Mouse (Mus musculus): ENCODE measurements around the gene A730009L09Rik. TPM values are rescaled to one million over a fixed set of nuclear protein-coding genes. Genes with fewer than 3 reads are reported as not detected.

The A730009L09Rik gene
- not detected in 2 replicates for polyA plus RNA-seq (2012)

DNA sequence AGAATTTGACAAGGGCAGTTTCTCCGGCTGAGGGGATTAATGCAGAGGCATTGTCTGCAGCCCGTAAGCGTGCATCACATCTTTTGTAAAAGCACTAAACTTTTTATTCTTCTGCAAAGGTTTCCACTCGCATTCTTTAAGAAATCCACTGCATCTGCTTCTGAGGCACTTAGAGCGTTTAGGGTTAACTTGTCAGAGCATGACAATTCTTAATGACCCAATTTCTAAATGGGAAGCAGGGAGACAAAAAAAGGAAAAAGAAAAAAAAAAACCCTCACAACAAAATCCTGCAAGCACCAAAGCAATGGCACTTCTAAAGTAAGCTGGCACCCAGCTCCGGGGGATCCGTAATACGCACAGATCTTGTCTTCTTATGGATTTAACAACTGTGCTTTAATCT is at the start of gene A730009L09Rik:
TSS of gene A730009L09Rik (plus strand) at position 301 of the 400 bp plus-strand sequence.
- Histone ChIP-seq H3K27me3 (ENCODE audit: control insufficient read depth) (no peaks in the 10 kb centered on the region), H3K4me1 (ENCODE audit: control insufficient read depth) (no peaks in the 10 kb centered on the region), H3K4me3 (replicated peaks) (no peak within 1 kb of the TSS), H3K36me3 (ENCODE audit: control insufficient read depth) (no peaks in the 10 kb centered on the region), H3K9me3 (ENCODE audit: control insufficient read depth, low read length) (peaks cover 19% of the 10 kb centered on the region)
- TF ChIP-seq GATA1 (IDR thresholded peaks at IDR 0.05; ENCODE audit: low read length) (no peak), TAL1 (IDR thresholded peaks at IDR 0.05; ENCODE audit: low read length) (no peak)

DNA sequence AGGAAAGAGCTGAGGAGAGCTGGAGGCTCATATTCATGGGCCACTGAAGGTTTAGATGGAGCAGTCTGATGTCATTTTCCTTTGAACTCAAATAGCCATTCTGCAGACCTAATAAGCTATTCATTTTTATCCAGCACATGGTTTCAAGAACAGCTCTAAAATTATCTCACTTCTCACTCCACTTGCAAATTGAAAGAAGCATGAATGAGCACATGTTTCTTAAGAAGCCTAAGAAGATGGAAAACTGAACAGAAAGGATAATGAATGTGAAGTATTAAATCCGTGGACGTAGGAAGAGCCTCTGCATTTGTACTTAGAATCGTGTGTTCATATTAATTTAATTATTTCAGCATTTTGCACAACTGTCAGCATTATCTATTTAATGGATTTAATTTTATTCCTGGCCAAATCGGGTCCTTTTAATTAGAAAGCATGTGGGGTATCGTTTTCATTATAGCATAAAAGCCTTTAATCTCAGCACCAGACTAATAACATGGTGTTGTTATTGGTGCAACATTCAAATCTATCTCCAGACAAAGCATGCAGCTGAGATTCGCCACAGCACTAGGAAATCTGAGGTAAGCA is 49.2 kb upstream of the A730009L09Rik start:
- no peaks in the 10 kb centered on the region for H3K36me3 ChIP-seq (ENCODE audit: control insufficient read depth)
- H3K27me3 ChIP-seq (ENCODE audit: control insufficient read depth): no peaks in the 10 kb centered on the region
- H3K4me3 ChIP-seq (replicated peaks): no peak overlapping the region
- TF ChIP-seq GATA1 (IDR thresholded peaks at IDR 0.05; ENCODE audit: low read length) (no peak), TAL1 (IDR thresholded peaks at IDR 0.05; ENCODE audit: low read length) (no peak)
- no peaks in the 10 kb centered on the region for H3K4me1 ChIP-seq (ENCODE audit: control insufficient read depth)
- H3K9me3 ChIP-seq (ENCODE audit: control insufficient read depth, low read length): no peaks in the 10 kb centered on the region; the same call in 1 of the 2 replicates

DNA sequence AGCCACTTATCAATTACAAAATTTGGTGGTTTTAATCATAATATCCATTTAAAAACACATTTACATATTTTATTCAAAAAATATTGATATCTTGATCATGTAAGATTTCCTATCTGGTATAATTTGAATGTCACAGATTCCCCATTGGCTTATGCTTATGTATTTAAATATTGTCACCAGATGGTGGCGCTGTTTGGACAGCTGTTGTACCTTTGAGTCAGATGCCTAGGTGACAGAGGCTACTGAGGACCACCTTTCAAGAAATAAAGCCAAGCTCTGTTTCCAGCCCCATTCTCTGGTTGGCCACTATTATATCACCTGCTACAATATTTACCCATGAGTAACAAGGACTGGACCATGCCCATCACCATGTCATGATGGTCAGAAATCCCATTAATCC is 46.0 kb upstream of the A730009L09Rik start:
- Histone ChIP-seq H3K27me3 (ENCODE audit: control insufficient read depth) (no peaks in the 10 kb centered on the region), H3K4me1 (ENCODE audit: control insufficient read depth) (no peaks in the 10 kb centered on the region), H3K9me3 (ENCODE audit: control insufficient read depth, low read length) (no peaks in the 10 kb centered on the region; the same call in 1 of the 2 replicates), H3K4me3 (replicated peaks) (no peak overlapping the region), H3K36me3 (ENCODE audit: control insufficient read depth) (no peaks in the 10 kb centered on the region)
- TF ChIP-seq TAL1 (IDR thresholded peaks at IDR 0.05; ENCODE audit: low read length) (no peak), GATA1 (IDR thresholded peaks at IDR 0.05; ENCODE audit: low read length) (no peak)

DNA sequence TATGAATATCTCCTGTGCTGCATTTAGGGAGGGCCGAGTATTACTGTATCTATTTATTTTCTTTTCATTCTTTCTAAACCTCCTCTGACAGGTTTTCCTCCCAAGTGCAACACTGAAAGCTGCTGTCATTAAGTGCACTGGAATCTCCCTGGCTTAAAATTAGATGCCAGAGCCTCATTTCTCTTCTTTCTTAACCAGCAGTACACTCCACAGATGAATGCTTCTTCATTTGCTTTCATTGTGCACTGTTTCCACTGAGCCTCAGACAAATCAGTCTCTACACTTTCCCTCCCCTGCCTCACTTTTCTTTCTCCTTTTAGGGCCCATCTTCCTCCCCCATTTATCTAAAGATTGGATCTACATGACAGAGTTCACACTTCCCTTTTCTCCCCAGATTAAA is 44.9 kb upstream of the A730009L09Rik start:
- H3K4me3 ChIP-seq (replicated peaks): no peak overlapping the region
- no peaks in the 10 kb centered on the region for H3K4me1 ChIP-seq (ENCODE audit: control insufficient read depth)
- no peaks in the 10 kb centered on the region for H3K27me3 ChIP-seq (ENCODE audit: control insufficient read depth)
- H3K36me3 ChIP-seq (ENCODE audit: control insufficient read depth): no peaks in the 10 kb centered on the region
- no peak for TF ChIP-seq GATA1 (IDR thresholded peaks at IDR 0.05; ENCODE audit: low read length)
- TF ChIP-seq TAL1 (IDR thresholded peaks at IDR 0.05; ENCODE audit: low read length): no peak
- H3K9me3 ChIP-seq (ENCODE audit: control insufficient read depth, low read length): no peaks in the 10 kb centered on the region; the same call in 1 of the 2 replicates

DNA sequence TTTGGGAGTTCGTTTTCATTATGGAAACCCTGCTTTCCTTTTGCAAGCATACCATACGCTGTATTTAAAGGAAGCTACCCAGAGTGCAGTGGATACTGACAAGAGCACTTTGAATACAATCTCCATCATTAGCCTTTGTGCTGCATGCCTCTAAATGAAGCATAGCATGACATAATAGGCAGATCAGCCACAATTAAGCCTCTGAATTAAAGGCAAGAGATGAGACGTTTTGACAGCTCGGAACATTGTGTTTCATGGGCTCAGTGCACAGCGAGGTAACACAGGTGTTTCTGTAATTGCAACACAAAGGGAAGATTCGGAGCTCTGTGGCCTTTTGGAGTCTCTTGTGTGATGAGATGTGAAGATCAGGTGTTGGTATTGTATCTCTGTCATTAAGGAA is 41.5 kb upstream of the A730009L09Rik start:
- H3K36me3 ChIP-seq (ENCODE audit: control insufficient read depth): no peaks in the 10 kb centered on the region
- TF ChIP-seq GATA1 (IDR thresholded peaks at IDR 0.05; ENCODE audit: low read length) (no peak), TAL1 (IDR thresholded peaks at IDR 0.05; ENCODE audit: low read length) (no peak)
- no peaks in the 10 kb centered on the region for H3K4me1 ChIP-seq (ENCODE audit: control insufficient read depth)
- H3K27me3 ChIP-seq (ENCODE audit: control insufficient read depth): no peaks in the 10 kb centered on the region
- peaks cover 3% of the 10 kb centered on the region; the same call in 1 of the 2 replicates for H3K9me3 ChIP-seq (ENCODE audit: control insufficient read depth, low read length)
- H3K4me3 ChIP-seq (replicated peaks): no peak overlapping the region

DNA sequence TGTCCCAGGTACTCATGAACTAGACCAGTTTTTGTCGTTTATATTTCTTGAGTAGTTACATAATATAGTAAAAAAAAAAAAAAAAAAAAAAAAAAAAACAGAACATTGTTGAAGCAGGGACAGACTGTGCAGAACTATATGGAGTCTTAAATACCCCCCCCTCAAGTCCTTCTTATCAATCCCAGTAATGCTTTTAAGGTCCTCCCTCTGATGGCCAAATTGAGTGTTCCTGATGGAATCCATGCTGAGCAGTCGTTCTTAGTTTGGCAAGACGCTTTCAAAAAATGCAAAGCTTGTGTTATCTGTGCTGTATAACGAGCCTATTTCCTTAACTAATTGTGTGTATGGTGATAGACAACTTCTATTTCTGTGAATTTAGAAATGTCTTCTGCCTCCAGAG is 40.2 kb upstream of the A730009L09Rik start:
- Histone ChIP-seq H3K36me3 (ENCODE audit: control insufficient read depth) (no peaks in the 10 kb centered on the region), H3K9me3 (ENCODE audit: control insufficient read depth, low read length) (peaks cover 3% of the 10 kb centered on the region; the same call in 1 of the 2 replicates), H3K27me3 (ENCODE audit: control insufficient read depth) (no peaks in the 10 kb centered on the region), H3K4me1 (ENCODE audit: control insufficient read depth) (no peaks in the 10 kb centered on the region), H3K4me3 (replicated peaks) (no peak overlapping the region)
- no peak for TF ChIP-seq GATA1 (IDR thresholded peaks at IDR 0.05; ENCODE audit: low read length)
- no peak for TF ChIP-seq TAL1 (IDR thresholded peaks at IDR 0.05; ENCODE audit: low read length)

DNA sequence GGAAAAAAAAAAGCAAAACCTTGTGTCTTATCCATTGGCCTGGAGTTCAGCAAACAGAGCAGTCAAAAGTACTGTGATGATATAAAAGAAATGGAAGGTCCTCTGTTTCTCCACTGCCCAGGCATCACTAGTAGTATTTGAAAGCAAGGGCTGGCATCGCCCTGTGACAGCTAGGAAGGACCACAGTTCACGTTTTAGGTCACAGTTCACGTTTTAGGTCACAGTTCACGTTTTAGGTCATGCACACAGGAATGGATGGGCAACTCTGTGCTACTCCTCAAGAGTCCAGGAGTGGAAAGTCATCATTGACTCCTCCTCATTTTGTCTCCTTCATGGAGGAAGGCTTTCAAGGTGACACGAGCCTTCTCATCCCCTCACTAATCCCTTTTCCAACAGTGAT is 38.0 kb upstream of the A730009L09Rik start:
- H3K36me3 ChIP-seq (ENCODE audit: control insufficient read depth): no peaks in the 10 kb centered on the region
- H3K27me3 ChIP-seq (ENCODE audit: control insufficient read depth): no peaks in the 10 kb centered on the region
- H3K9me3 ChIP-seq (ENCODE audit: control insufficient read depth, low read length): peaks cover 6% of the 10 kb centered on the region; the same call in 1 of the 2 replicates
- no peaks in the 10 kb centered on the region for H3K4me1 ChIP-seq (ENCODE audit: control insufficient read depth)
- no peak overlapping the region for H3K4me3 ChIP-seq (replicated peaks)
- no peak for TF ChIP-seq GATA1 (IDR thresholded peaks at IDR 0.05; ENCODE audit: low read length)
- no peak for TF ChIP-seq TAL1 (IDR thresholded peaks at IDR 0.05; ENCODE audit: low read length)

DNA sequence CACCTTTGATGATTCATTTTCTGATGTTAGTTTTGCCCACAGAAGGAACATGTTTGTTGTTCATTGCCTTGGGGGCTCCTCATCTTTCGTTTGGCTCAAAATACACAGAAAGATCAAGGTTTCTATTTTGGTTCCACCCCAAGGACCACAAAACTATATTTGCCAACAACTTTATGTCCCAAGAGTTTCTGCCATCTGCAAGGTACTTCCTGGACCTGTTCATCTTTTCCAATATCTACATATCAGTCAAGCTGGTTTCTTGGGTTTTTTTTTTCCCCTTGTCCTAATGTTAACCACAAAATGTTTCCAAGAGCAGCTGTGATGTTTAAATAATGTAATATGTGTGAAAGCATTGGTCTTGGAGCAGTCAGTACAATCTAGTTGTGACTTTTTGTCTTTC is 37.4 kb upstream of the A730009L09Rik start:
- Histone ChIP-seq H3K4me3 (replicated peaks) (no peak overlapping the region), H3K27me3 (ENCODE audit: control insufficient read depth) (no peaks in the 10 kb centered on the region), H3K36me3 (ENCODE audit: control insufficient read depth) (no peaks in the 10 kb centered on the region), H3K4me1 (ENCODE audit: control insufficient read depth) (no peaks in the 10 kb centered on the region), H3K9me3 (ENCODE audit: control insufficient read depth, low read length) (peaks cover 9% of the 10 kb centered on the region; the same call in 1 of the 2 replicates)
- TF ChIP-seq GATA1 (IDR thresholded peaks at IDR 0.05; ENCODE audit: low read length) (no peak), TAL1 (IDR thresholded peaks at IDR 0.05; ENCODE audit: low read length) (no peak)

DNA sequence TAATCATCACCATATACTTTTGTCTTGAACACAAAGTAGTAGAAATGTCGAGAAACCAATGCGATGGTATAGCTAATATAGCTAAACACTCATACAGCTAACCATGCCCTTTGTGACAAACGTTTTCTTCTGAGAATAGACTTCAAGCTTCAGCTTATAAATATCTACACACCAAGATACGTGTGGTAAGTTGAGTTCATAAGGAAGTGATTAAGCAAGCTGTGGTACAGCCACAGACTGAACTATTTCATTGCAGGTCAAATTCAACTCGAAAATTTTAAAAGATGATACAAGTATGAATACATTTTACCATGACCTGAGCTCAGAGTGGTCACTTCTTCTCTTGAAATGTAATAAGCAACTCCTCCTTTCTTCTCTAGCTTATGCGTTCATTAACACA is 37.0 kb upstream of the A730009L09Rik start:
- H3K4me1 ChIP-seq (ENCODE audit: control insufficient read depth): no peaks in the 10 kb centered on the region
- peaks cover 9% of the 10 kb centered on the region; the same call in 1 of the 2 replicates for H3K9me3 ChIP-seq (ENCODE audit: control insufficient read depth, low read length)
- TF ChIP-seq TAL1 (IDR thresholded peaks at IDR 0.05; ENCODE audit: low read length) (no peak), GATA1 (IDR thresholded peaks at IDR 0.05; ENCODE audit: low read length) (no peak)
- H3K4me3 ChIP-seq (replicated peaks): no peak overlapping the region
- H3K36me3 ChIP-seq (ENCODE audit: control insufficient read depth): no peaks in the 10 kb centered on the region
- no peaks in the 10 kb centered on the region for H3K27me3 ChIP-seq (ENCODE audit: control insufficient read depth)

DNA sequence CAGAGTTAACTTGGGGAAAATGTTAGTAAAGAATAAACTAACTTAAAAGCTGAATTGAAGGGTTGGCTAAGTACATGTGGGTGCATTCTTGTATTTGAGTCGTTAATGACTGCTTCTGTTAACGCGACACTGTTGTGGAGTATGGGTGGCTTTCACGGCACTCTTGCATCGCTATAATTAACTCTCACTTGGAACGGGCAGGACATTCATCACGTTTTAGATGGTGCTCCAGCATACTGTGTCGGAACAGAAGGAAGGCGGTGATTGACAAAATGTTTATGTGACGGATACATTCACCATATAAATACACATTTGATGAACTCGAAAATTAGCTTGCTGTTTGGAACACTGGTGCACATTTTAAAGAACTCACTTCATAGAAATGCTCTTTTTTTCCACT is 29.0 kb upstream of the A730009L09Rik start:
- H3K4me3 ChIP-seq (replicated peaks): no peak overlapping the region
- H3K4me1 ChIP-seq (ENCODE audit: control insufficient read depth): no peaks in the 10 kb centered on the region
- peaks cover 6% of the 10 kb centered on the region; the same call in 1 of the 2 replicates for H3K9me3 ChIP-seq (ENCODE audit: control insufficient read depth, low read length)
- H3K36me3 ChIP-seq (ENCODE audit: control insufficient read depth): no peaks in the 10 kb centered on the region
- TF ChIP-seq GATA1 (IDR thresholded peaks at IDR 0.05; ENCODE audit: low read length) (no peak), TAL1 (IDR thresholded peaks at IDR 0.05; ENCODE audit: low read length) (no peak)
- no peaks in the 10 kb centered on the region for H3K27me3 ChIP-seq (ENCODE audit: control insufficient read depth)

All from erythroblast, embryonic 14.5 days (primary cell).